Mouse (Mus musculus) neural tube, embryonic 11.5 days (tissue): ENCODE data around the gene Iqck. TPM values are rescaled to one million over a fixed set of nuclear protein-coding genes. Genes with fewer than 3 reads are reported as not detected.

Source experiments
- ATAC-seq: fragments of 200-750 bp; cut with Nextera tagmentation; 2 replicates; pipeline ENCODE4 v1.8.0; 2017; ENCODE audit warnings: moderate number of reproducible peaks, mild to moderate bottlenecking, moderate TSS enrichment, moderate library complexity; ENCODE audit not compliant: insufficient read depth, low FRiP score, low TSS enrichment
- DNase-seq: peaks from one replicate; pipeline ENCODE4 v3.0.0-alpha.2; 2015; ENCODE audit warnings: low spot score
- H3K27ac ChIP-seq: fragments of 300-500 bp; sonication (generic); 2 replicates; pipeline ENCODE4 v1.5.1; 2014; ENCODE audit warnings: low read depth, mild to moderate bottlenecking, low read length
- H3K27me3 ChIP-seq: fragments of 300-500 bp; sonication (generic); 2 replicates; pipeline ENCODE4 v1.6.1; 2014; ENCODE audit warnings: mild to moderate bottlenecking, low read length, mixed read lengths; ENCODE audit not compliant: control insufficient read depth, insufficient read depth
- H3K36me3 ChIP-seq: fragments of 300-500 bp; sonication (generic); 2 replicates; pipeline ENCODE4 v1.6.1; 2014; ENCODE audit warnings: mild to moderate bottlenecking, low read length, moderate library complexity, mixed read lengths; ENCODE audit not compliant: control insufficient read depth, insufficient read depth
- H3K4me1 ChIP-seq: fragments of 300-500 bp; sonication (generic); 2 replicates; pipeline ENCODE4 v1.6.1; 2014; ENCODE audit warnings: low read length, mixed read lengths; ENCODE audit not compliant: control insufficient read depth, insufficient read depth
- H3K4me2 ChIP-seq: fragments of 300-500 bp; sonication (generic); 2 replicates; pipeline ENCODE4 v1.6.1; 2014; ENCODE audit warnings: low read depth, mild to moderate bottlenecking, moderate library complexity
- H3K4me3 ChIP-seq: fragments of 300-500 bp; sonication (generic); 2 replicates; pipeline ENCODE4 v1.5.1; 2014; ENCODE audit warnings: low read depth, low read length
- H3K9ac ChIP-seq: fragments of 300-500 bp; sonication (generic); 2 replicates; pipeline ENCODE4 v1.6.1; 2014; ENCODE audit warnings: mild to moderate bottlenecking, low read length
- H3K9me3 ChIP-seq: fragments of 300-500 bp; sonication (generic); 2 replicates; pipeline ENCODE4 v1.6.1; 2016; ENCODE audit warnings: low read length; ENCODE audit not compliant: control insufficient read depth
- WGBS: fragments of 180-500 bp; shearing (Covaris S2); extraction: QIAGEN DNeasy Blood & Tissue Kit; methylation state at CpG from one replicate; pipeline ENCODE4 v1.1.7; 2014; 5-methylcytosine and 5-hydroxymethylcytosine counted together
- polyA plus RNA-seq: library from polyadenylated mRNA; unstranded; fragments of >200 nt; fragmentation: Nextera tagmentation; extraction: Ambion mirVana; gene quantifications from 2 replicates; pipeline ENCODE4 v1.2.1, GENCODE M21; 2014

Iqck gene
- polyA plus RNA-seq, 1 experiment from 2014 or later: 2.9 TPM

DNA sequence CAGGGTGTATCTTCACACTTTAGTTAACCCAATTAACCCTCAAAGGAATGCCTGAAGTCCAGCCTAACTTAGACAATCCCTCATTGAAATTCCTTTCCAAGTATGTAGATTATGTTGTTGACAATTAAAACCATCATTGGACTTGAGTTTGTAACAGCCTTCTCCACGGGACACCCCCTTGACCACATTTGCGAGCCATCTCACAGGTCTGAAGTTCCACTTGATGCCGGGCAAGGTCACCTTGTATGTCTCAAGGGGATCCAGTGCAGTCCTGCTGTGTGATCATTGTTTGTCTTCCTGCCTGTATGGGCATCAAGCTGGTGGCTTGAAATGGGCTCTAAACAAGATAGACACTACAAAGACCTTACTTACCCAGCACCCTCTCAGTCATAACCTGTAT lies 113.3 kb downstream of the Iqck start:
- ATAC-seq: no peak
- H3K4me3 ChIP-seq: no peak overlapping the region
- no peak overlapping the region for H3K4me2 ChIP-seq
- H3K27ac ChIP-seq: no peak overlapping the region
- WGBS: 85% methylated on average over 3 of the region's 3 CpGs
- H3K9me3 ChIP-seq: no peaks in the 10 kb centered on the region
- H3K9ac ChIP-seq: no peak overlapping the region
- no peaks in the 10 kb centered on the region for H3K27me3 ChIP-seq
- H3K4me1 ChIP-seq: peaks cover 8% of the 10 kb centered on the region; the same call in 1 of the 2 replicates
- DNase-seq: no peak
- no peaks in the 10 kb centered on the region for H3K36me3 ChIP-seq

DNA sequence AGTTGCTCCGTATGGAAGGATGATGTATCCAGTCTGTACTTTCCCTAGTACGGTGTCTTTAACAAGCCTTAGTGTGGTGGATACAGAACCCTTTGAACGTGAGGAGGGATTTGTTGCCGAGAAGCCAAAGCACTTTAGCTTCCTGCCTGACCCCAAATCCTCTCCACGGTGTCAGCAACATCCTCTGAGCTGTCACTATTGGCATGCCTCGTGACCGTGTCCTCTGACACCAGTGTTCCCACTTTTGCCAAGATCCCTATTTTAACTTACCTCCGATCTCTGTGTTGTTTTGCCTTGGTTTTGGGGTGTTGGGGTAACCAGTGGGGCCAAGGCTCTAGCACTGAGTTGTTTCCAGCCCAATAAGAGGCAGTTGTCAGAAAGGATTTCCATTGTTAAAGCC lies 115.9 kb downstream of the Iqck start:
- ATAC-seq (no peak), DNase-seq (no peak)
- no peak overlapping the region for H3K4me2 ChIP-seq
- H3K36me3 ChIP-seq: peaks cover 3% of the 10 kb centered on the region; the same call in 1 of the 2 replicates
- no peak overlapping the region for H3K4me3 ChIP-seq
- H3K9me3 ChIP-seq: no peaks in the 10 kb centered on the region
- no peaks in the 10 kb centered on the region for H3K27me3 ChIP-seq
- H3K27ac ChIP-seq: no peak overlapping the region
- H3K4me1 ChIP-seq: peaks cover 12% of the 10 kb centered on the region
- H3K9ac ChIP-seq: no peak overlapping the region
- WGBS: 89% methylated on average over 8 of the region's 8 CpGs

DNA sequence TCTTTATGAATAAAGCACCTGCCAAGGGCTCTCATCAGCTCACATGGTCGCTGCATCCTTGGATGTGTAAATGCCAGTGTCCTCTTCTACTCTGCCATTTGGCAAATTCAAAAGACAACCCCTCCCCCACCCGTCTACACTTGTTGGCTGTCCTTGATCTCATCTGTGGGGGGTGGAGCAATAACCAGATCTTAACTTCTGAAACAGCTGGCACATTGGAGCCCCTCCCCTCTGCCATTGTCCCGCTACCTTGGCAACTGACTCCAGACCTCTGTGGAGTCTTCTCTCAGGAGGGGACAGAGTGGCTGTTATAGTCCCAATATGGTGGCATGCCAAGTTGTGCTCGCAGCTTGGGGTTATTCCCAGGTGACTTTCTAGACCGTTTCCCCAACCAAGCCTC lies 116.8 kb downstream of the Iqck start:
- Histone ChIP-seq H3K4me3 (no peak overlapping the region), H3K27ac (no peak overlapping the region), H3K36me3 (peaks cover 3% of the 10 kb centered on the region; the same call in 1 of the 2 replicates), H3K9me3 (no peaks in the 10 kb centered on the region), H3K4me2 (no peak overlapping the region), H3K4me1 (peaks cover 18% of the 10 kb centered on the region), H3K27me3 (no peaks in the 10 kb centered on the region), H3K9ac (no peak overlapping the region)
- DNase-seq (peak; percentile 54), ATAC-seq (peak; percentile 67)
- WGBS: 57% methylated on average over 5 of the region's 5 CpGs

DNA sequence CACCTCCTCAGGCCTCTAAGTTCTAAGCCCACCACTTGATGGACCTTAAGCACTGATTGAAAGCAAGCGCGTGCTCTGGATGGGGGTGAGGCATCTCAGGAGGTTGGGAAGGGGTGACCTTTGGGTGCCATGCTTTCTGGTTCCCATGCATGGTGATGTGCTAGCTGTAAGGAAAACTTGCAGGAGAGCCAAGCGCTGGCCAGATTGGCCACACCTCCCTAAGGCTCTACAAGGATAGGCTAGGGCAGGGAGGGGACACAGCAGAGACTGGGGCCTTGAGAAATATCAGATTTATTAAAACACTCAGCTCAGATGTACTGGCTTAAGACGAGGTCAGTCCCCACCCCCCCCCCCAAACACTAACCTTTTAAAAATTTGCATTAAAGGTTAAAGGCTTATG lies 117.8 kb downstream of the Iqck start:
- WGBS: 91% methylated on average over 4 of the region's 4 CpGs
- Histone ChIP-seq H3K36me3 (peaks cover 4% of the 10 kb centered on the region), H3K27ac (no peak overlapping the region), H3K4me2 (no peak overlapping the region), H3K4me3 (no peak overlapping the region), H3K27me3 (no peaks in the 10 kb centered on the region), H3K9me3 (no peaks in the 10 kb centered on the region), H3K4me1 (peaks cover 18% of the 10 kb centered on the region), H3K9ac (no peak overlapping the region)
- DNase-seq: no peak
- ATAC-seq: no peak

GRCm38 (mm10) chr7:118975837-118976236 lies 120.3 kb downstream of the Iqck start:
- WGBS: 81% methylated on average over 3 of the region's 3 CpGs
- no peak overlapping the region for H3K4me3 ChIP-seq
- no peak overlapping the region for H3K9ac ChIP-seq
- peaks cover 7% of the 10 kb centered on the region for H3K36me3 ChIP-seq
- no peak for DNase-seq
- peaks cover 18% of the 10 kb centered on the region for H3K4me1 ChIP-seq
- no peaks in the 10 kb centered on the region for H3K9me3 ChIP-seq
- H3K27ac ChIP-seq: no peak overlapping the region
- no peaks in the 10 kb centered on the region for H3K27me3 ChIP-seq
- no peak overlapping the region for H3K4me2 ChIP-seq
- no peak for ATAC-seq

DNA sequence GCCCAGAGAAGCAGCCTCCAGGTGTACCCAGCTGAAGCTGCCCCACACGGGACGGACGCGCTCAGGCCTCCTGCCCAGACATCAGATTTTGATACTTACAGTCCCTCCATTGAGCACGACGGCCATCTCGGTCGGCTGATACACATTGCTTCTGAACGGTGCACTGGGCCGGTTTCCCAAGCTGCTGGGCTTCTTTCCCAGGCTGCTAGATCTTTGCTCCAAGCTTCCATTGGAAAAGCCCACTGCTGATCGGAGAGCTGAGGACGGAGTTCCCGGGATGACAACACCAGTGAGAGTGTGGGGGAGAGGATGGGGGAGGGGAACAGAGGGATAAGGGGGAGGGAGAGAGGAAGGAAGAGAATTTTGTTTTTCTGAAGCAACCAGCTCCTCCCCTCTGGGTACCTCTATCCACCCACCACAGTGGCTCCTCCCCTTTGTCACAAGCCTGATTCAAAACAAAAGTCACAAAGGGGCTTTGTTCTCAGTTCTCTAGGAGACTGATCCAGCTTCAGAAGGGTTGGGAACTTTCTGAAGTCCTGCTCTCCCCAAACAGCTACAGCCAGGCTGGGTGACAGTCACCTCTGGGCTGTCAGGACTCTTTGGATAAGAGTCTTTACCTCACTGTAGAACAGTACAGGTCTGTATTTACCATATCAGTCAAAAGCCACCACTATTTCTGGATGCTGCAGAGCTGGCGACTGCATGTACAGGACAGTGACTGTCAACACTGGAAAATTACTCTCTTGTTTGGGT lies 121.0 kb downstream of the Iqck start:
- no peak overlapping the region for H3K27ac ChIP-seq
- H3K4me2 ChIP-seq: no peak overlapping the region
- peaks cover 18% of the 10 kb centered on the region for H3K4me1 ChIP-seq
- DNase-seq: peak; percentile 45
- H3K9ac ChIP-seq: no peak overlapping the region
- 0 out of 2 replicates have a peak, but pooled peaks have one; percentile 40 for ATAC-seq
- H3K27me3 ChIP-seq: no peaks in the 10 kb centered on the region
- H3K36me3 ChIP-seq: peaks cover 7% of the 10 kb centered on the region
- 45% methylated on average over 14 of the region's 14 CpGs for WGBS
- H3K9me3 ChIP-seq: no peaks in the 10 kb centered on the region
- no peak overlapping the region for H3K4me3 ChIP-seq

DNA sequence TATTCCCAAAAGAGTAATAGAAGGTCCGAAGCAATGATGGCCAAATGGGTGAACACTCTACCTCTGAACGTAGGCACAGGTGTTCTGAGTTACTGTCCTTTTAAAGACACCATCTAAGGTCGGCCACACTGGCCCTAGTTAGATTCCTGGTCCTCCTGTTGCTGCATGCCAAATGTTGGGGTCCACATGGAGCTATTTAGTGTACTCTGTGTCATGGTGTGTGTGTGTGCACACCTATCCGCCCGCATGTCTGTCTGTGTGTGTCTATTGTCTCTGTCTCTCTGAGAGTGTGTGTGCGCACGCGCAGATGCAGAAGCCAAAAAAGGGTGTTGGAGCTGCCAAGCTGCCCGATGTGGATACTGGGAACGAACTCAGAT lies 121.6 kb downstream of the Iqck start:
- no peaks in the 10 kb centered on the region for H3K9me3 ChIP-seq
- no peak overlapping the region for H3K4me3 ChIP-seq
- no peak overlapping the region for H3K27ac ChIP-seq
- H3K36me3 ChIP-seq: peaks cover 7% of the 10 kb centered on the region
- H3K4me2 ChIP-seq: no peak overlapping the region
- H3K27me3 ChIP-seq: no peaks in the 10 kb centered on the region
- 81% methylated on average over 10 of the region's 10 CpGs for WGBS
- ATAC-seq (no peak), DNase-seq (no peak)
- no peak overlapping the region for H3K9ac ChIP-seq
- H3K4me1 ChIP-seq: peaks cover 18% of the 10 kb centered on the region

GRCm38 (mm10) chr7:118979121-118979520 lies 123.6 kb downstream of the Iqck start:
- 94% methylated on average over 7 of the region's 7 CpGs for WGBS
- Histone ChIP-seq H3K4me3 (no peak overlapping the region), H3K9me3 (no peaks in the 10 kb centered on the region), H3K27ac (no peak overlapping the region), H3K4me1 (peaks cover 10% of the 10 kb centered on the region), H3K4me2 (no peak overlapping the region), H3K36me3 (peaks cover 10% of the 10 kb centered on the region), H3K27me3 (no peaks in the 10 kb centered on the region), H3K9ac (no peak overlapping the region)
- ATAC-seq (no peak), DNase-seq (no peak)

- no peaks in the 10 kb centered on the region for H3K9me3 ChIP-seq
- peaks cover 7% of the 10 kb centered on the region for H3K36me3 ChIP-seq
- DNase-seq (no peak), ATAC-seq (no peak)
- H3K27me3 ChIP-seq: no peaks in the 10 kb centered on the region
- H3K4me1 ChIP-seq: peaks cover 10% of the 10 kb centered on the region
- H3K9ac ChIP-seq: no peak overlapping the region
- no peak overlapping the region for H3K4me2 ChIP-seq
- H3K27ac ChIP-seq: no peak overlapping the region
- H3K4me3 ChIP-seq: no peak overlapping the region
- 86% methylated on average over 9 of the region's 9 CpGs for WGBS
Measured at GRCm38 (mm10) chr7:118979708-118980107, 124.2 kb downstream of the Iqck start.
